Mouse (Mus musculus) right cerebral cortex, postnatal 14 days (tissue): ENCODE results near the gene Edrf1.
"Not testable (repeated sequence)": the region's sequence is repeated elsewhere in the genome, so short reads cannot be mapped to it uniquely, and the experiment has no call there.

Experiments
- DNase-seq: peaks from one replicate; pipeline ENCODE4 v3.0.0; 2022

Gene Edrf1

GRCm38 (mm10) chr7:133662467-133662866 lies 25.1 kb downstream of the Edrf1 start:
- DNase-seq = no peak

DNA sequence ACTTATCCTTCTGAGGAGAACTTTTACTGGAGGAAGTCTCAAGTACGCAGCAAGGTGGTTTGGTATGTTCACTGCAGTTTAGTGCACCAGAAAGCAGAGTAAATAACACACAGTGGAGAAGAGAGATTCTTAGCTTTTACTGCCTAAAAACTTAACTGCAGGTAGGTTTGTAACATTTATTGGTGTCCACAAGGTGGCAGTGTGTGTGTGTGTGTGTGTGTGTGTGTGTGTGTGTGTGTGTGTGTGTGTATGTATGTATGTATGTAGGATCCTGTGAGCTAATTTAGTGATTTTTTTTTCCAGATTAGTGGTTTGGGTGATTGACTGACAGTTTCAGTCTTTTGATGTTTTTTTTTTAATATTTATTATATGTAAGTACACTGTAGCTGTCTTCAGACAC lies 31.7 kb downstream of the Edrf1 start:
- DNase-seq = no peak

GRCm38 (mm10) chr7:133669946-133670345 lies 32.6 kb downstream of the Edrf1 start:
- no peak for DNase-seq

- no peak for DNase-seq
Observed at GRCm38 (mm10) chr7:133670846-133671245, 33.5 kb downstream of the Edrf1 start.

DNA sequence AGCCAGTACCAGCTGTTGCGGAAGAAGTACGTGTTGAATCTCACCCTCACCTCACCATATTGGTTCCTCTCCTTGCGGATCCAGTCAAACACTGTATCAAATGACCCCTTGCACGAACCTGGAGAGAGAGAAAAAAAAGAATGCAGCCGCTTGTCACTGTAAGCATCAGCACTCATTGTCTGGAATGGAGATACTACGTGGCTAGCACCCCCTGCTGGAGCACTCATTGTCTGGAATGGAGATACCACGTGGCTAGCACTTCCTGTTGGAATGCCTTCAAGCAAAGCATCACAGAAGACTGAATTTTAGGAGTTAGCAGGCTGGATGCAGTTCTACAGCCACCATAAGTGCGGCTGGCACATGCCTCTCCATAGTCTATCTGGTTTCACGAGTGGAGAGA lies 38.7 kb downstream of the Edrf1 start:
- no peak for DNase-seq

DNA sequence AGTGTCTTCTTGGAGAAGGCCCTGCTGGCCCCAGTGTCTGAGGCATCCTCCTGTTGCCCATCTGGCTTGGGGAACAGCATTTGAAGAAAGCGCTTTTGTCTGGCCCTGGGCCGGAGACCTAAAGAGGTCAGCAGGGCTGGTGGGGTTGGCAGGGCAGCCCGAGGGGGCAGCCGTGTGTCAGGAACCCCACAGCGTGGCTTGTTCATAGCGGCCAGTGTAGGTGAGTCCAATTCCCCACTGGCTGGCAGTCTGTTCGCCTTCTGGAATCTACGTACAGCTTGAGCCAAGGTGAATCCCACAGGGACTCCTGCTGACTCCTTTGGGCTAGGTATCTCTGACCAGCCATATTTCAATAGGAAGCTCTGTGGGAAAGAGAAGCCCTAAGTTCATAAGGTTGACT lies 41.4 kb downstream of the Edrf1 start:
- DNase-seq = no peak

- DNase-seq = no peak
Observed at GRCm38 (mm10) chr7:133679439-133679838, 42.1 kb downstream of the Edrf1 start.

GRCm38 (mm10) chr7:133679961-133680360 lies 42.6 kb downstream of the Edrf1 start, which contains the start of gene Mmp21:
Gene Mmp21 (minus strand): TSS chr7:133680061.
- DNase-seq = no peak

- no peak for DNase-seq
Observed at GRCm38 (mm10) chr7:133683626-133684025, 46.3 kb downstream of the Edrf1 start.

DNA sequence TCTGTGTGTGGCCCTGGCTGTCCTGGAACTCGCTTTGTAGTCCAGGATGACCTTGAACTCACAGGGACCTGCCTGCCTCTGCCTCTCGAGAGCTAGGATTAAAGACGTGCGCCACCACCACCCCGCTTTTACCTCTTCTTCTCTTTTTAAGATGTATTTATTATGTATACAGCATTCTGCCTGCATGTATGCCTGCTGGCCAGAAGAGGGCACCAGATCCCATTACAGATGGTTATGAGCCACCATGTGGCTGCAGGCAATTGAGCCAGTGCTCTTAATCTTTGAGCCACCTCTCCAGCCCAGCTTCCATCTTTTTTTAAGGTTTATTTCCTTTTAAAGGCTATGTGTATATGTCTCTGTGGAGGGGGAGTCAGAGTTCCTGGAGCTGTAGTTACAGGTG lies 46.8 kb downstream of the Edrf1 start:
- DNase-seq = no peak

DNA sequence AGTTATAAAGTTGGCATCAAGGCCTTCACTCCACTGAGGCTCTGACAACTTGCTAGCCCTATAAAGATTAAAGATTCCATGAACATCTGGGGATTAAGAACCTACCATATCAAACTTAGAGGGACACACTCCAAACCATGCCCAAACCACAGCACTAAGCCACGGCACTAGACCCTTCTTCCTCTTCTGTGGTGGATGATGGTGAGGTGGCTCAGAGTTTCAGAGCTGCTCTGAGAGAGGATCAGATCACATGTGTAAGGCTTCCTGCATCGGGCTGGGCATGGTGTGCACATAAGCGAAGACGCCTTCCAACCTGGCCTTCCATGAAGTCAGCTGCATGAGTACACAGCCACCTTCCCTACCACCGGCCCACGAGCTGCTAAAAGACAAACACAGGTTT lies 47.4 kb downstream of the Edrf1 start:
- DNase-seq = no peak

- DNase-seq = not testable (repeated sequence)
Observed at GRCm38 (mm10) chr7:133685644-133686043, 48.3 kb downstream of the Edrf1 start.

GRCm38 (mm10) chr7:133698021-133698709 lies 60.8 kb downstream of the Edrf1 start:
- no peak for DNase-seq

- no peak for DNase-seq
Observed at GRCm38 (mm10) chr7:133699885-133700284, 62.5 kb downstream of the Edrf1 start.

DNA sequence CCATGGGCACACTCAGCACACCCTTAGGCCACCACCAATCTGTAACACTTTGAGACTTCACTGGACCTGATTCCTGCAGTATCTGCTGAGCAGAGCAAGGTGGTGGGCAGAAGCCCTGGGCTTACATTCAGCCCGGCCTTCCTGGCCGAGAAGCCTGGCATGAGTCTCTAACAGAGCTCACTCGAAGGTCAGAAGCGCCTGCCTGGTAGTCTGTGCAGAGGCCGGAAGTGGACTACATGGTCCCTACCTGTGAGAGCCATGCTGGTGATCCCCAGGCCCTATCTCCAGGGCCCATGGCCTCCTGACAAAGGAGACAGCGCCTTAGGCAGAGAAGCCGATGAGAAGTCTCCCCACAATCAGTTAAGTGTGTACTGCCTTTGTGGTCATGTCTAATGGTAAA lies 64.0 kb downstream of the Edrf1 start:
- DNase-seq = no peak

DNA sequence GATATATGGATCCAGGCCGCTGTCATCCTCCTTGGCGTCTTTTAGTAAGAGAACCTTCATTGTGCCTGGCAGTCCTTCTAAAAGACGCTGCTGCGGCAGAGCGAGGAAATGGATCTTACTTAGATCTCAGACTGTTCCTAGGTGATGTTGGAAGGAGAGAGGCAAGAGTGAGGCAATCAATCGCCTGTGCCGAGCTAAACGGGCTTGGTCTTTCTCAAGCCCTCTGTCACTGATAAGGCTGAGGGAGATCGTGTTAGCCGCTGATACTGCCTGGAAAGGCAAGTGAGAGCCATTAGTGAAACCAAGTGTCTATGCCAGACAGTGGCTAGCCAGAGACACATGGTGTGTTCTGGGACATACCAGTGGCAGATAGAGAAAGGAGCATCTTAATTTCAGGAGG lies 65.0 kb downstream of the Edrf1 start:
- DNase-seq = no peak

DNA sequence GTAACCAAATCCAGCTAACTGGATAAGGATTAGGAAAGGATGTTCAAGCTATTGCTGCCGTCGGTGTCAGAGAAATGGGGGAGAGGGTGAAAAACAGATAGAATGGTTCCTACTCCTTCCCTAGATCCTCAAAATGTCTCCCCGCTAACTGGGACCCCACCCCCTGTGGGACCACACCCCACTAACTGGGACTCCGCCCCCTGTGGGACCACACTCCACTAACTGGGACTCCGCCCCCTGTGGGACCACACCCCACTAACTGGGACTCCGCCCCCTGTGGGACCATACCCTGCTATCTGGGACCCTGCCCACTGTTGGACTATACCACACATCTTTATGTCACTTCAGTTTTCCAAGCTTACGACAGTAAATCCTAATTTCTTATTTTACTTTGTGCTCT lies 66.6 kb downstream of the Edrf1 start:
- DNase-seq = no peak

DNA sequence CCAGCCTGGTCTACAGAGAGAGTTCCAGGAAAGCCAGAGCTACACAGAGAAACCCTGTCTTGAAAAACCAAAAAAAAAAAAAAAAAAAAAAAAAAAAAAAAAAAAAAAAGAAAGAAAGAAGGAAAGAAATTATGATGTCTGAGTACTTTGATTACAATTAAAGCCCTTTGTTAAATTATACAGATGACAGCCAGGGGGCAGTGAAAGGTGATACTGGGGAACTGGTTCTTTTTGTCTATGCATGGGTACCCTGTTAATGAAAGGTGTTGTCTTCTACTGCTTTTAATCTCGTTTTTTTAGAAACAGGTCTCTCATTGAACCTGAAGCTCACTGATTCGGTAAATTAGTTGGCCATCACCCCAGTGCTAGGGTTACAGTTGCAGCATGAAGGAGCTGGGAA lies 70.0 kb downstream of the Edrf1 start:
- DNase-seq = no peak

GRCm38 (mm10) chr7:133715387-133715786 lies 78.0 kb downstream of the Edrf1 start:
- no peak for DNase-seq

DNA sequence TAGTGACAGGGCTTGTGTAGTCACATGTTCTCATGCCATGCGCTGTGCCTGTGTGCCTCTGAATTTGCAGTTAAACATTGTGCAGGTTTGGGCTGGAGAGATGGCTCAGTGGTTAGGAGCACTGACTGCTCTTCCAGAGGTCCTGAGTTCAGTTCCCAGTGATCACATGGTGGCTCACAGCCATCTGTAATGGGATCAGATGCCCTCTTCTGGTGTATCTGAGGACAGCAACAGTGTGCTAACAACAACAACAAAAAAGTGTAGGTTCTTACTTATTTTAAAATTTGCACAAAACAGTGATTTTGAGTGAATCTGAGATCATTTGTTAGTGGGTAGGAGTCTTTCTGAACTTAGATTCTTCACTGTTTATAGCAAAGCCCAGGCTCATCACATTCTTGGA lies 81.2 kb downstream of the Edrf1 start:
- no peak for DNase-seq

GRCm38 (mm10) chr7:133720616-133721015 lies 83.3 kb downstream of the Edrf1 start:
- DNase-seq = no peak
